Mouse (Mus musculus) bone marrow, adult 2 months (tissue): ENCODE results near the gene Brd4.

Experiments used
- CTCF ChIP-seq: fragments of 200-500 bp; IDR thresholded peaks from 2 replicates; pipeline ENCODE4 v1.5.1; 2011; ENCODE audit warnings: low read length, control low read depth; ENCODE audit not compliant: control insufficient read depth, insufficient read depth
- POLR2A ChIP-seq: fragments of 200-500 bp; IDR thresholded peaks from 2 replicates; pipeline ENCODE4 v1.6.1; 2011; ENCODE audit warnings: low read depth, mild to moderate bottlenecking, control low read depth, low read length, borderline replicate concordance; ENCODE audit not compliant: control insufficient read depth

DNA sequence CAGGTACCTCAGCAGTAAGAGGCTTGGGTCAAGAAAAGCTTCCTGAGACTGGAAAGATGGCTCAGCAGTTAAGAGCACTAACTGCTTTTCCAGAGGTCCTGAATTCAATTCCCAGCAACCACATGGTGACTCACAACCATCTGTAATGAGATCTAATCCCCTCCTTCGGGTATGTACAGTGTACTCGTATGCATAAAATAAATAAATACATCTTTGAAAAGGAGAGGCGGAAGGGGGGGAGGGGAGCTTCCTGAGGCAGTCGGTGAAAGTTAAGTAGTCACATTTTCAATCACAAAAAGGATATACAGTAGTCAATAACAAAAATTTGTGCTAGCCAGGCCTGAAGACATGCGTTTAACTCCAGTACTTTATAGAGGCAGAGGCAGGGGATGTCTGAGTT lies 38.4 kb downstream of the Brd4 start:
- TF ChIP-seq CTCF (no peak), POLR2A (no peak)
